Mouse (Mus musculus): ENCODE results near the gene Fads3. TPM values are rescaled to one million over a fixed set of nuclear protein-coding genes. Genes with fewer than 3 reads are reported as not detected.

Fads3 gene
- polyA plus RNA-seq, 1 experiment from 2014 or later, result 8.6 TPM

GRCm38 (mm10) chr19:10022414-10023303, 18.7 kb upstream of the Fads3 start:
- Histone ChIP-seq H3K27ac (peak overlapping the region; percentile 24), H3K4me3 (no peak overlapping the region), H3K9ac (peak overlapping the region; percentile 49; the same call in 1 of the 2 replicates), H3K9me3 (no peaks in the 10 kb centered on the region), H3K4me1 (peaks cover 72% of the 10 kb centered on the region), H3K36me3 (peaks cover 13% of the 10 kb centered on the region), H3K27me3 (no peaks in the 10 kb centered on the region), H3K4me2 (no peak overlapping the region)
- WGBS, result 70% methylated on average over 5 of the region's 5 CpGs
- no peak for ATAC-seq (ENCODE audit: insufficient number of reproducible peaks, insufficient read depth, low FRiP score, low TSS enrichment, low read depth)

DNA sequence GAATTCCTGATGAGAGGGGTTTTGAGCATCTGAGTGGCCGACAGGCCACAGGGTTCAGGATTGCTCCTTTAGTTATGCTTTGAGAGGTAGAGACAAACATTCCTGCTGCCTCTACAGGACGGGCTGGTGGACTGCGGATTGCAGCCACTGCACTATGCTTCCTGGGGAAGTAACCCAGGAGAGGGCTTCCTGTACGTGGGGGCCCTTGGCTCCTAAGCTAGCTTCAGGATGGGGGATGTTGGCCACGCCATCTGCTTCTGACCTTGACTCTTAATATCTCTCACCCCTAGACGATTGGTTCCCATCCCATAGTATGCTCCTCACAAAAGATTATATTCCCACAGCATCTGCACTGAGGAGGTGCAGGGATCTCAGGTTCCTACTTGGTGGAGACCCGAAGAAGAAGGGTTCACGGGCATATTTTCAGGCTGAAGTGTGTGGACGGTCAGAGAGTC, 18.0 kb upstream of the Fads3 start:
- no peak overlapping the region for H3K4me2 ChIP-seq
- H3K9ac ChIP-seq, result peak overlapping the region; percentile 6; the same call in 1 of the 2 replicates
- no peak for ATAC-seq (ENCODE audit: insufficient number of reproducible peaks, insufficient read depth, low FRiP score, low TSS enrichment, low read depth)
- peaks cover 67% of the 10 kb centered on the region for H3K4me1 ChIP-seq
- no peaks in the 10 kb centered on the region for H3K27me3 ChIP-seq
- WGBS, result 65% methylated on average over 9 of the region's 9 CpGs
- no peaks in the 10 kb centered on the region for H3K9me3 ChIP-seq
- H3K27ac ChIP-seq, result peak overlapping the region; percentile 24
- H3K4me3 ChIP-seq, result no peak overlapping the region
- H3K36me3 ChIP-seq, result peaks cover 19% of the 10 kb centered on the region

DNA sequence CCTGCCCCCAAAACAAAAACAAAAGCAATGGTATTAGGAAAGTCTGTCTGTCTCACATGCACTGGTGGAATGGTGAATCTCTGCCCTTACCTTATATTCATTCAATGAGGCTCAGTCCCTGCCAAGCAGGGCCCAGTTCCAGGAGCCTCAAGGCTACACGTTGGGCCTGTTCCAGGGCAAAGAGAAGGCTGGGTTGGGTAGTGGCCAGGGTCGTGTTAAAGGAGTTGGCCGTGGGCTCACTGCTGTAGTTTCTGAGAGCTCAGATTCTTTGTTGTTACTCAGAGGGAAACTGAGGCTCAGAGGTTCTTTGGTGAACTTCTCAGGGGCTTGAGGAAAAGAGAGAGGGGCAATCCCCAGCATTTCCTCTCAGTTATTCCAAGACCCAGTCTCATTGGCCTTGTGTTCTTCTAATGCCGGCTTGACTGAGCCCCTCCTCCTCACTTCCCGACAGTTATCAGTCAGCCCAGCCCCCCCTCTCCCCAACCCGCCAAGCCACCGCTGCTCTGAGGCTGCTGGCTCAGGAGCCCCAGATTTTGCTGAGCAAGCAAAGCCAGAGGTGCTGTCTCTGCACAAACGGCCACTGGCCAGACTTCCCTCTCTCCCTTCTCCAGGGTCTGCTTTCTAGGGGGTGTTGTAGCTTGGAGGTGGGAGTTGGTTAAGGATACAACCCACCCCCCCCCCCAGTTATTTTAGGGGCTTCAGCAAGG, 16.0 kb upstream of the Fads3 start:
- WGBS, result 21% methylated on average over 8 of the region's 8 CpGs
- Histone ChIP-seq H3K36me3 (peaks cover 39% of the 10 kb centered on the region), H3K27me3 (no peaks in the 10 kb centered on the region), H3K4me2 (peak overlapping the region; percentile 12; the same call in 1 of the 2 replicates), H3K9ac (no peak overlapping the region), H3K9me3 (no peaks in the 10 kb centered on the region), H3K27ac (peak overlapping the region; percentile 78), H3K4me1 (peaks cover 49% of the 10 kb centered on the region), H3K4me3 (no peak overlapping the region)
- no peak for ATAC-seq (ENCODE audit: insufficient number of reproducible peaks, insufficient read depth, low FRiP score, low TSS enrichment, low read depth)

DNA sequence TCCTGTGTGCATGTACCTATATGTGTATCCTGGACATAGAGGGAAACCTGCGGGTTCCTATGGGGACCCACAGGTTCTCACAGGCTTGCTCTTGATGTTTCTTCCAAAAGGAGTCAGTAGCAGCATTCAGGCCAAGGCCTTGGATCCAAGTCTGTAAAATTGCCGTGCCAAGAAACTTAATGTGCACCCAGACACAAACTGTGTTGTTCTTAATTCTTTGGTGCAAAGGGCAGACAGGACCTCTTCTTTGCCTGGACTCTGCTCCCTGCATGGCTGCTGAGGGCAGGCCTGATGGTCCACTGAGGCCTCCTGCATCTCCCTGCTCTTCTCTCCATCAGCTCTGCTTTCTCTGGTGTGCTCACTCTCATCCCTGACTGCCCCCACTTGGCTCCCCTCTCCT, 11.6 kb upstream of the Fads3 start:
- H3K27me3 ChIP-seq, result no peaks in the 10 kb centered on the region
- 88% methylated on average over 2 of the region's 2 CpGs for WGBS
- peaks cover 57% of the 10 kb centered on the region for H3K36me3 ChIP-seq

DNA sequence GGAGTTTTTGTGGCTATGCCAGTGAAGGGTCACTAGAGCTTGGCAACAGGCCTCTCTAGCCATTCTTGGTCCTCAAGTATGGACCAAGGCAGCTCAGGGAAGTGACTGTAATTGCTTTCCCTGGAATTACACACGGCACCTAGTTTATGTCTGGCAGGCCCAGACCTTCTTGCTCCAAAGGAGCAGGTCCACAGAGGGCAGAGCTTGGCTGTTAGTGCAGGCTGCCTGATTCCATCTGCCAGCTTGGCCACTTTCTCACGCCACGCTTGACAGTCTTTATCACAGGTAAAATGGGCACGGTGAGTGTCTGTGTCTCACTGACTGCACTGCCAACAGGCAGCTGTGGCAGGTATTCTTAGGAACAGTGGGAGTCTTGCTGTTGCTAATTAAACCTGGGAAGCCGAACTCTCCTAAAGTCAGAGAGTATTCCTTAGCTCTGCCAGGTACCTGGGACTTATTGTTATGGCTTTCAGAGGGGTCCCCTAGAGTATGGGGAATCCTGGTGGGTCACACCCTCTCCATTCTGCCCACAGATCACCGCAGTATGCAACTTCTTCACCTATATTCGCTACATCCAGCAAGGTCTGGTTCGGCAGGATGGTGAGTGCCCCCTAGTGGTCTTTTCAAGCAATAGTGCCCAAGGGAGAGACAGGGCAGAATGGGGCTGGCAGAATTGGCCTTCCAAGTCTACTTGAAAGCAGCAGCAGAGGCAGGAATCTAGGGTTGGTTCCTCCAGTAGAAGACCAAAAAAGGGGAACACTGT, 8.0 kb upstream of the Fads3 start:
- no peak overlapping the region for H3K4me2 ChIP-seq
- H3K9me3 ChIP-seq, result no peaks in the 10 kb centered on the region
- no peak for ATAC-seq (ENCODE audit: insufficient number of reproducible peaks, insufficient read depth, low FRiP score, low TSS enrichment, low read depth)
- peak overlapping the region; percentile 4; the same call in 1 of the 2 replicates for H3K9ac ChIP-seq
- no peak overlapping the region for H3K27ac ChIP-seq
- H3K27me3 ChIP-seq, result no peaks in the 10 kb centered on the region
- no peak overlapping the region for H3K4me3 ChIP-seq
- 41% methylated on average over 8 of the region's 8 CpGs for WGBS
- H3K36me3 ChIP-seq, result peaks cover 52% of the 10 kb centered on the region
- peaks cover 7% of the 10 kb centered on the region for H3K4me1 ChIP-seq

More for the DNA sequence above, 11.6 kb upstream of the Fads3 start:
- Histone ChIP-seq H3K9ac (no peak overlapping the region; the same call in 1 of the 2 replicates), H3K4me2 (no peak overlapping the region), H3K4me1 (peaks cover 14% of the 10 kb centered on the region), H3K27ac (no peak overlapping the region), H3K9me3 (no peaks in the 10 kb centered on the region), H3K4me3 (no peak overlapping the region)
- ATAC-seq (ENCODE audit: insufficient number of reproducible peaks, insufficient read depth, low FRiP score, low TSS enrichment, low read depth), result no peak

GRCm38 (mm10) chr19:10034356-10034755, 7.0 kb upstream of the Fads3 start:
- H3K4me1 ChIP-seq, result peaks cover 15% of the 10 kb centered on the region
- H3K9ac ChIP-seq, result 0 out of 2 replicates have a peak overlapping the region, but pooled peaks have one; percentile 54
- H3K36me3 ChIP-seq, result peaks cover 43% of the 10 kb centered on the region
- H3K27ac ChIP-seq, result no peak overlapping the region
- WGBS, result 86% methylated on average over 5 of the region's 5 CpGs
- ATAC-seq (ENCODE audit: insufficient number of reproducible peaks, insufficient read depth, low FRiP score, low TSS enrichment, low read depth), result no peak
- no peaks in the 10 kb centered on the region for H3K27me3 ChIP-seq
- no peak overlapping the region for H3K4me2 ChIP-seq
- H3K4me3 ChIP-seq, result no peak overlapping the region
- no peaks in the 10 kb centered on the region for H3K9me3 ChIP-seq

DNA sequence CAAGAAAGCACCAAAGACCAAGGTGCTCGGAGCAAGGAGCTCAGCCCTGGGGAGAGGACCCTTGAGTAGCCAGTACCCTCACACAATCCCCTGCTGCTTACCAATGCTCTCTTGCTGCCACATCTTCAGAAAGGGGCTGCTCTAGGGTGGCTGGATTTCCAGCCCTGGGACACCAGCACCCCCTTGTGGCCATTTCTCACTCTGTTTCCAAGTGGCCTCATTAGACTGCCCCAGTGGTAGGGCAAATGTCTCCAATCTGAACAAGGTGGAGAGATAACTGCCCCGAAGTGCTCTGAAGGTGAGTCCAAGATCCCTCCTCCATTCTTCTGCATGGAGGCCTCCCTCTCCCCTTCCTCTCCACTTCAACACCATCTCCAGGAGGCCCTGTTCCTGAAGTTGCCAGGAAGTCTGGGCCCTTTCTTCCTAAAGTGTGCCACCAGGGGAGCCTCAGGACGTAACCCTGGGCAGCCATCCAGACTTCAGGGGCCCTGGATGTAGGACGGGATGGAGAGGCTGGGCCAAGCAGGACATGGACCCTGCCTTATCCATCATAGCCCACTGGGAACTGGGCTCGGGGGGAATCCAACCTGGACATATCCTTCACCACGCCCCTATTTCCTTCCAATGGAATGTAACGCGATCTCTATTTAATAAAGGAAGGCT, 6.5 kb upstream of the Fads3 start:
- WGBS, result 35% methylated on average over 8 of the region's 8 CpGs
- ATAC-seq (ENCODE audit: insufficient number of reproducible peaks, insufficient read depth, low FRiP score, low TSS enrichment, low read depth), result no peak
- Histone ChIP-seq H3K27ac (no peak overlapping the region), H3K27me3 (no peaks in the 10 kb centered on the region), H3K4me1 (peaks cover 19% of the 10 kb centered on the region), H3K9ac (peak overlapping the region; percentile 54), H3K9me3 (no peaks in the 10 kb centered on the region), H3K4me3 (no peak overlapping the region), H3K36me3 (peaks cover 37% of the 10 kb centered on the region), H3K4me2 (no peak overlapping the region)

DNA sequence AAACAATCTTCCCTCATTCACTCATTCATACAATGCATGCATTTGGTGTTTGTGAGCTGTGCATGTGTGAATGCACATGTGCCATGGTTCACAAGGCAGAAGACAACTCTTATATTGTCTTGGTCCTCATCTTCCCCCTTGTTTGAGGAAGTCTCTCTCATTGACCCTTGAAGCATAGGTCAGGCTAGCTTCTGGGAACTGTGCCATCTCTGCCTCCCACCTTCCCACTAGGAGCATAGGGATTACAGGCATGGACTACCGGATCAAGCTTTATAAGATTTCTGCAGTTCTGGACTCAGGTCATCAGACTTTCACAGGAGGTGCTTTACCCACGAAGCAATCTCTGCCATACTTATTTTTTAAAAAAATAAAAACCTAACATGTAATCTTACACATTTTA, 3.8 kb upstream of the Fads3 start:
- H3K9me3 ChIP-seq, result no peaks in the 10 kb centered on the region
- 76% methylated on average over 2 of the region's 2 CpGs for WGBS
- H3K27me3 ChIP-seq, result no peaks in the 10 kb centered on the region; the same call in 1 of the 2 replicates
- peaks cover 22% of the 10 kb centered on the region for H3K36me3 ChIP-seq
- no peak overlapping the region for H3K27ac ChIP-seq
- H3K4me1 ChIP-seq, result peaks cover 31% of the 10 kb centered on the region
- H3K4me2 ChIP-seq, result no peak overlapping the region
- H3K4me3 ChIP-seq, result no peak overlapping the region
- H3K9ac ChIP-seq, result no peak overlapping the region
- no peak for ATAC-seq (ENCODE audit: insufficient number of reproducible peaks, insufficient read depth, low FRiP score, low TSS enrichment, low read depth)

DNA sequence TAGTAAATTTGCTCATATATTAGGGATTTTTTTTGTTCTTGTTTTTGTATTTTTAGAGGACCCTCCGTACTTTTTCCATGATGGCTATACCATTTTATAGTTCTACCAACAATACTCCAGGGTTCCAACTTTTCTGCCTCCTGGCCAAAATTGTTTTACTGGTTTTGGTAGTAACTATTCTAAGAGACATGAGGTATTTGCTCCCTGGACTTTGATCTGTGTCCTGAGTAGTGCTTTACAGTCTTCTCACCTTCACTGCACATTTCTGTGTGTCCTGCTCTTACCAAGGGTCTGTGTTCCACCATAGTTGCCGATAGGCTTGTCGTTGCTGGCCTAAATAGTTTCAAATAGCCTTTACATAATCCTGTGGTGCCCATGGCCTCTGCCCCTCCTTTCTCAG, 3.0 kb upstream of the Fads3 start:
- Histone ChIP-seq H3K4me1 (peaks cover 36% of the 10 kb centered on the region), H3K4me2 (peak overlapping the region; percentile 9; the same call in 1 of the 2 replicates), H3K9me3 (no peaks in the 10 kb centered on the region), H3K27me3 (no peaks in the 10 kb centered on the region; the same call in 1 of the 2 replicates), H3K27ac (peak overlapping the region; percentile 33; the same call in 1 of the 2 replicates), H3K4me3 (no peak overlapping the region), H3K9ac (no peak overlapping the region), H3K36me3 (peaks cover 18% of the 10 kb centered on the region)
- no peak for ATAC-seq (ENCODE audit: insufficient number of reproducible peaks, insufficient read depth, low FRiP score, low TSS enrichment, low read depth)
- 88% methylated on average over 3 of the region's 3 CpGs for WGBS

DNA sequence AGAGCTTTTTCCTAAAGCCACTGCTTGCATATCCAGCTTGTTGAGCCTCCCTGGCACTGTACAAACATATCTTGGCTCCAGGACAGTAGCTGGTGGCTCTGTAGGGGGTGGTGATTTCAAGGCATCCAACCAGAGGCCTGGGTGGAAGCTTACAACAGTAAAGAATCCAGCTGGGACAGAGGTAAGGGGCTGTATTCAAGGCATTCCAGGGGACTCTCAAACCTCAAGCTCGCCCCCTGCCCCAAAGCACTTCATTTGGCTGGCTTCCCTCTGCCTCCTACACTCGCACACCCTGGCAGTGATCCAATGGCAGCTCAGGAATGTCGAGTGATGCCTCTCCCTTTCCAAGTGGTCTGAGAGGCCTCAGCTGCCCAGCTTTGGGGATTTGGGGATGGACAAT, 2.5 kb upstream of the Fads3 start:
- Histone ChIP-seq H3K4me2 (peak overlapping the region; percentile 9; the same call in 1 of the 2 replicates), H3K27ac (peak overlapping the region; percentile 33)
- no peak for ATAC-seq (ENCODE audit: insufficient number of reproducible peaks, insufficient read depth, low FRiP score, low TSS enrichment, low read depth)

More for the DNA sequence above, 2.5 kb upstream of the Fads3 start:
- 6% methylated on average over 3 of the region's 3 CpGs for WGBS
- Histone ChIP-seq H3K4me3 (no peak overlapping the region), H3K4me1 (peaks cover 40% of the 10 kb centered on the region), H3K9me3 (no peaks in the 10 kb centered on the region), H3K9ac (0 out of 2 replicates have a peak overlapping the region, but pooled peaks have one; percentile 27), H3K27me3 (no peaks in the 10 kb centered on the region; the same call in 1 of the 2 replicates), H3K36me3 (peaks cover 18% of the 10 kb centered on the region)

Measured in embryonic facial prominence, embryonic 13.5 days (tissue).